Mouse (Mus musculus): Measurements from ENCODE around the gene Mpp2. TPM values are rescaled to one million over a fixed set of nuclear protein-coding genes. Genes with fewer than 3 reads are reported as not detected.

Mpp2 gene
- polyA plus RNA-seq, 1 experiment from 2014 or later = 34.6 TPM

- 81% methylated on average over 5 of the region's 5 CpGs for WGBS
- peaks cover 17% of the 10 kb centered on the region; the same call in 1 of the 2 replicates for H3K36me3 ChIP-seq
These were observed 67.1 kb downstream of the Mpp2 start for GRCm38 (mm10) chr11:102021196-102021595.

DNA sequence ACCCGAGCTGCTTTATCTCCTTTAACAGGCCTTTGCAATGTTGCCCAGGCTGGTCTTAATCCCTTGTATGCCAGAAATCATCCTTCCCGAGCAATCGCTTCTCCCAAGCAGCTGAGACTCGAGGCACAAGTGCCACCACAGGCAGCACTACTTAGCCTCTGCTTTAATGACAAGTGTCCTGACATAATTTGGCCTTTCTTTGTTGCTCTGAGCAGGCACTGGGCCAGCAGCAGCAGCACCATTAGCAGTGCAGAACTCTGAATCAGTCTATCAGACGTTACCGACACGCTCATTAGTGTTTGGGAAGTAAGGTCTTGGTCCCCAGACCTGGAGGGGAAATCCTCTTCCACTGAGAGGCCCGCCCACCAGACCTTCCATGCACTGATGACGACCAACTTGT, 68.6 kb downstream of the Mpp2 start:
- H3K27ac ChIP-seq (replicated peaks) = no peak overlapping the region
- WGBS = 66% methylated on average over 9 of the region's 9 CpGs

More at GRCm38 (mm10) chr11:102021196-102021595, 67.1 kb downstream of the Mpp2 start:
- no peak overlapping the region for H3K9ac ChIP-seq
- no peak overlapping the region for H3K27ac ChIP-seq (replicated peaks)
- H3K4me1 ChIP-seq (replicated peaks) = peaks cover 19% of the 10 kb centered on the region
- no peaks in the 10 kb centered on the region for H3K9me3 ChIP-seq
- no peak overlapping the region for H3K4me3 ChIP-seq
- no peak overlapping the region for H3K4me2 ChIP-seq
- H3K27me3 ChIP-seq = no peaks in the 10 kb centered on the region
- no peak for ATAC-seq (ENCODE audit: low FRiP score, low read depth)

DNA sequence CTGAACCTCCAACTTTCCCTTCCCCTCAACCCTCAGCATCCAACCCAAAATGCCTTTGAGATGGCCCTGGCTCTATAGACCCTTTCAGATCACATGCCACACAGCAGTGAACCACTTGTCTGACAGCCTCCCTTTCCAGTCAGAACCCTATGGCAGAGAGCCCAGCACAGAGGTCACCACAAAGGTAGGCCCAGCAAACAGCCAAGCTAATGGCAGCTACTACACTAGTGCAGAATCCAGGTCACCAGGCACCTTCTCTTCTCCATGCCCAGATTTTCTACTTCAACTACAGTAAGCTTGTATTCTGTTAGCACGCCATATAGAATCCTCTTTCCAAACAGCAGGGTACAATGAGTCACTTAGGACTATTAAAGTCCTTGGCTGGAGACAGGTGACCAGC, 72.2 kb downstream of the Mpp2 start:
- Histone ChIP-seq H3K9ac (no peak overlapping the region), H3K27ac (replicated peaks) (no peak overlapping the region), H3K9me3 (no peaks in the 10 kb centered on the region), H3K36me3 (peaks cover 37% of the 10 kb centered on the region), H3K4me2 (no peak overlapping the region), H3K27me3 (no peaks in the 10 kb centered on the region), H3K4me3 (no peak overlapping the region), H3K4me1 (replicated peaks) (no peaks in the 10 kb centered on the region)
- ATAC-seq (ENCODE audit: low FRiP score, low read depth) = no peak
- WGBS = 86% methylated on average over 1 of the region's 1 CpGs

More for the DNA sequence above, 68.6 kb downstream of the Mpp2 start:
- H3K27me3 ChIP-seq = no peaks in the 10 kb centered on the region
- H3K36me3 ChIP-seq = peaks cover 25% of the 10 kb centered on the region
- H3K9me3 ChIP-seq = no peaks in the 10 kb centered on the region
- no peak overlapping the region for H3K9ac ChIP-seq
- no peak overlapping the region for H3K4me2 ChIP-seq
- ATAC-seq (ENCODE audit: low FRiP score, low read depth) = no peak
- no peak overlapping the region for H3K4me3 ChIP-seq
- H3K4me1 ChIP-seq (replicated peaks) = peaks cover 5% of the 10 kb centered on the region

GRCm38 (mm10) chr11:102015472-102015871, 72.8 kb downstream of the Mpp2 start:
- Histone ChIP-seq H3K9ac (no peak overlapping the region), H3K27ac (replicated peaks) (no peak overlapping the region), H3K36me3 (peaks cover 43% of the 10 kb centered on the region)

DNA sequence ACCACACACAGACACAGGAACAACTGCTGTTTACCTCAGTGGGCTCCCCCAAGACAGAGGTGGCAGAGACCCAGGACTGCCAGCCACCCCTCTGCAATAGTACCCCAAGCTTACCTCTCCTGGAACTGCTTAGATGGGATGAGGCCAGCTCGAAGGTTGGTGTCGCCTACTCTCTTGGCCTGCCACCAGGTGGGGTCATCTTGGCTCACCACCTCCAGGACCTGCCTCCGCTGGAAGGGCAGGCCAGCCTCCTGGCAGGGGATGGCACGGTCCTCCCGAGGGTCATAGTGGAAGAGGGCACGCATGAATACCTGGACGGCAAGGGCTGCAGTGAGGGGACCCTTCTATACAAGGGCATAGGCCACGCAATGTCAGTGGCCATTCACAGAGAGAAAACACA, 75.1 kb downstream of the Mpp2 start:
- WGBS = 83% methylated on average over 8 of the region's 8 CpGs

More at GRCm38 (mm10) chr11:102015472-102015871, 72.8 kb downstream of the Mpp2 start:
- Histone ChIP-seq H3K4me2 (no peak overlapping the region), H3K4me1 (replicated peaks) (peaks cover 6% of the 10 kb centered on the region), H3K4me3 (no peak overlapping the region), H3K27me3 (no peaks in the 10 kb centered on the region), H3K9me3 (no peaks in the 10 kb centered on the region)
- no peak for ATAC-seq (ENCODE audit: low FRiP score, low read depth)
- WGBS = 54% methylated on average over 6 of the region's 6 CpGs

DNA sequence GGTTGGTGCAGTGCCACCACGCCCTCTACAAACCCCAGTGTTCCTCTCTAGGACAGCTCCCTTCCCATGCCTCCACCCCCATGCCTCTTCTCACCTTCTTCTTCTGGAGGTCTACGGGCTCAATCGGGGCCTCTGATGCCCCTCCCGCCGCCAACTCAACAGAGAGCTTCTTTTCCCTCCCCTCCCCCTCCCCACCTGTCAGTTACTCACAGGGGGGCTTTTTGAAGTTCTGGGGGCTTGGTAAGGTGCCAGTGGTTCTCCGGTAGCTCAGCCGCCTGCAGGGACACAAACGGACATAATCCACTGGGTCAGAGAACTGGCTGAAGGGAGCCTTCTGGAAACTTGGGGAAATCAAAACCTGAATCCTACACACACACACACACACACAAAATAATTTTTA, 76.8 kb downstream of the Mpp2 start:
- Histone ChIP-seq H3K4me3 (no peak overlapping the region), H3K27me3 (no peaks in the 10 kb centered on the region), H3K9ac (no peak overlapping the region), H3K36me3 (peaks cover 60% of the 10 kb centered on the region), H3K27ac (replicated peaks) (no peak overlapping the region), H3K4me2 (no peak overlapping the region), H3K9me3 (no peaks in the 10 kb centered on the region), H3K4me1 (replicated peaks) (peaks cover 20% of the 10 kb centered on the region)
- 74% methylated on average over 8 of the region's 8 CpGs for WGBS
- ATAC-seq (ENCODE audit: low FRiP score, low read depth) = no peak

More for the DNA sequence above, 75.1 kb downstream of the Mpp2 start:
- no peak overlapping the region for H3K4me2 ChIP-seq
- H3K36me3 ChIP-seq = peaks cover 55% of the 10 kb centered on the region
- no peaks in the 10 kb centered on the region for H3K27me3 ChIP-seq
- no peak overlapping the region for H3K27ac ChIP-seq (replicated peaks)
- H3K9ac ChIP-seq = no peak overlapping the region
- no peaks in the 10 kb centered on the region for H3K9me3 ChIP-seq
- no peak overlapping the region for H3K4me3 ChIP-seq
- H3K4me1 ChIP-seq (replicated peaks) = peaks cover 20% of the 10 kb centered on the region
- ATAC-seq (ENCODE audit: low FRiP score, low read depth) = no peak

DNA sequence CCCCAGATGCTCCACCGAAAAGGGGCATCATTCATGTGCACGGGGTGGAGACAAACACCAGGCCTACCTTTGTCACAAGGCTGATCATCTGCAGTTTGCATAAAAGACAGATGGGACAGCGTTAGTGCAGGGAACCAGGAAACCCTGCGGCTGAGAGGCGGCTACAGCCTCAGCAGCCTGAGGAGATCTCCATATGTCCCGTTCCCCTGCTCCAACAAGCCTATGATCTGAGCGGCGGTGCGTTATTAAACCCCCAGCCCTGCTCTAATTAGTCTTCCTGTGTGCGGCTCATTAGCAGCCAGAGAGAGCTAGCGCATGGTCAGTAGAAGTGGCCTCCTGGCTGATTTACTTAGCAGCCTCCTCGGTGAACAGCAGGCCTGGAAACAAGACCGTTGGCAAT, 78.2 kb downstream of the Mpp2 start:
- WGBS = 33% methylated on average over 13 of the region's 13 CpGs
- peak overlapping the region; percentile 66 for H3K27ac ChIP-seq (replicated peaks)
- peak; percentile 81 for ATAC-seq (ENCODE audit: low FRiP score, low read depth)

DNA sequence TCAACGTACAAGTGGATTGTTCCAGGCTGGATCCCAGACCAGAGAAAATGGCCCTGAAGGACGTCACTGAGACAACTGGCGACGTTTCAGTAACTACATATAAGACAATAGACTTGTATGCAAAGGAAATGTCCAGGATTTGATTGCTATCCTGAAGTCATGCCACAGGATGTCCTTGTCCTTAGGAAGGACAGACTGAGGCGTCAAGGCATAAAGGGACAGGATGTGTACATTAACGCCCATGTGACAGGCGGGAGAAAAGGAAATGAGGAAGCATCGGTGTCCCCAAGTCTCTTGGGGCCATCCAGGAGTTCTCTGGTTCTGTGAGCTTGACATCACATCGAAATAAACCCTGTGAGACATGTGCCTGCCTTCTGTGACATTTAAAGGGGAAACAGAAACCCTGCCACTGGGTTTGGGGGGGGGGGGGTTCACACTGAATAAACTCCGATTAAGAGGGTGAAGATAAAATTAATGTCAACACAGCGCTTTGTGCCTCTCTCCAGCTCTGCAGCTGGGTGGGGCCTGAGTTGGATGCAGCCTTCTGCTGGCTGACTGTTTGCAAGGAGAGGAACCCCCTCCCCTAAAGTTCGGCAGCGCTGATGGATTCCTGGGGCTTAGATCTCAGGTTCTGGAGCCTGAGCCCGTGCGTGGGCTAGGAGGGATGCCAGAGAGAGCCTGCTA, 79.2 kb downstream of the Mpp2 start:
- no peaks in the 10 kb centered on the region for H3K9me3 ChIP-seq
- H3K4me2 ChIP-seq = no peak overlapping the region
- no peak overlapping the region for H3K9ac ChIP-seq
- peak overlapping the region; percentile 66 for H3K27ac ChIP-seq (replicated peaks)
- peaks cover 52% of the 10 kb centered on the region for H3K36me3 ChIP-seq
- 77% methylated on average over 15 of the region's 15 CpGs for WGBS
- ATAC-seq (ENCODE audit: low FRiP score, low read depth) = no peak
- H3K4me1 ChIP-seq (replicated peaks) = peaks cover 20% of the 10 kb centered on the region
- H3K27me3 ChIP-seq = no peaks in the 10 kb centered on the region
- H3K4me3 ChIP-seq = no peak overlapping the region

More for the DNA sequence above, 78.2 kb downstream of the Mpp2 start:
- no peaks in the 10 kb centered on the region for H3K9me3 ChIP-seq
- no peak overlapping the region for H3K9ac ChIP-seq
- no peaks in the 10 kb centered on the region for H3K27me3 ChIP-seq
- no peak overlapping the region for H3K4me3 ChIP-seq
- peaks cover 55% of the 10 kb centered on the region for H3K36me3 ChIP-seq
- H3K4me1 ChIP-seq (replicated peaks) = peaks cover 20% of the 10 kb centered on the region
- H3K4me2 ChIP-seq = no peak overlapping the region

GRCm38 (mm10) chr11:102008372-102008771, 79.9 kb downstream of the Mpp2 start:
- Histone ChIP-seq H3K27ac (replicated peaks) (no peak overlapping the region), H3K36me3 (peaks cover 52% of the 10 kb centered on the region), H3K27me3 (no peaks in the 10 kb centered on the region), H3K4me1 (replicated peaks) (peaks cover 20% of the 10 kb centered on the region), H3K4me2 (no peak overlapping the region), H3K9ac (no peak overlapping the region), H3K9me3 (no peaks in the 10 kb centered on the region), H3K4me3 (no peak overlapping the region)
- WGBS = 96% methylated on average over 8 of the region's 8 CpGs
- ATAC-seq (ENCODE audit: low FRiP score, low read depth) = no peak

Other genes with a start within 250 kb of the Mpp2 start
- 0.50 and 0.51 TPM in 2 replicates for gene Meox1, start 194.1 kb downstream of the Mpp2 start, polyA plus RNA-seq (2015; fragmentation: Nextera tagmentation; extraction: Ambion mirVana)
- gene Sost, start 121.5 kb downstream of the Mpp2 start, polyA plus RNA-seq (2015; fragmentation: Nextera tagmentation; extraction: Ambion mirVana) = 0.06 and 0.09 TPM in 2 replicates
- not detected in 2 replicates for gene Cfap97d1, start 104.2 kb downstream of the Mpp2 start, polyA plus RNA-seq (2015; fragmentation: Nextera tagmentation; extraction: Ambion mirVana)
- 25.4 and 25.9 TPM in 2 replicates for gene Dusp3, start 101.5 kb downstream of the Mpp2 start, polyA plus RNA-seq (2015; fragmentation: Nextera tagmentation; extraction: Ambion mirVana)
- 55.9 and 56.2 TPM in 2 replicates for gene Mpp3, start 60.1 kb downstream of the Mpp2 start, polyA plus RNA-seq (2015; fragmentation: Nextera tagmentation; extraction: Ambion mirVana)
- gene Cd300lg, start 47.0 kb downstream of the Mpp2 start, polyA plus RNA-seq (2015; fragmentation: Nextera tagmentation; extraction: Ambion mirVana) = 0.30 and 0.43 TPM in 2 replicates
- not detected in 2 replicates for gene Ppy, start 12.8 kb upstream of the Mpp2 start, polyA plus RNA-seq (2015; fragmentation: Nextera tagmentation; extraction: Ambion mirVana)
- 3.7 and 5.2 TPM in 2 replicates for gene Pyy, start 19.3 kb upstream of the Mpp2 start, polyA plus RNA-seq (2015; fragmentation: Nextera tagmentation; extraction: Ambion mirVana)
- gene Nags, start 57.0 kb upstream of the Mpp2 start, polyA plus RNA-seq (2015; fragmentation: Nextera tagmentation; extraction: Ambion mirVana) = not detected in 2 replicates
- gene Tmem101, start 67.9 kb upstream of the Mpp2 start, polyA plus RNA-seq (2015; fragmentation: Nextera tagmentation; extraction: Ambion mirVana) = 41.8 and 44.1 TPM in 2 replicates
- gene Lsm12, start 96.8 kb upstream of the Mpp2 start, polyA plus RNA-seq (2015; fragmentation: Nextera tagmentation; extraction: Ambion mirVana) = 102 and 121 TPM in 2 replicates
- gene G6pc3, start 101.1 kb upstream of the Mpp2 start, polyA plus RNA-seq (2015; fragmentation: Nextera tagmentation; extraction: Ambion mirVana) = 40.4 and 41.2 TPM in 2 replicates
- 82.7 and 84.9 TPM in 2 replicates for gene Hdac5, start 141.7 kb upstream of the Mpp2 start, polyA plus RNA-seq (2015; fragmentation: Nextera tagmentation; extraction: Ambion mirVana)
- 3.3 and 3.4 TPM in 2 replicates for gene BC030867, start 160.4 kb upstream of the Mpp2 start, polyA plus RNA-seq (2015; fragmentation: Nextera tagmentation; extraction: Ambion mirVana)
- gene Asb16, start 180.2 kb upstream of the Mpp2 start, polyA plus RNA-seq (2015; fragmentation: Nextera tagmentation; extraction: Ambion mirVana) = 0.10 and 0.13 TPM in 2 replicates
- 80.4 and 83.3 TPM in 2 replicates for gene Tmub2, start 196.4 kb upstream of the Mpp2 start, polyA plus RNA-seq (2015; fragmentation: Nextera tagmentation; extraction: Ambion mirVana)
- 30.2 and 31.4 TPM in 2 replicates for gene Atxn7l3, start 208.1 kb upstream of the Mpp2 start, polyA plus RNA-seq (2015; fragmentation: Nextera tagmentation; extraction: Ambion mirVana)
- 77.7 and 85.0 TPM in 2 replicates for gene Ubtf, start 231.2 kb upstream of the Mpp2 start, polyA plus RNA-seq (2015; fragmentation: Nextera tagmentation; extraction: Ambion mirVana)